Mouse (Mus musculus): ENCODE data around the gene Mrpl36. TPM values are rescaled to one million over a fixed set of nuclear protein-coding genes. Genes with fewer than 3 reads are reported as not detected.

Gene Mrpl36
- polyA plus RNA-seq (2015; fragmentation: Illumina TruSeq; extraction: RNeasy Lipid Tissue Mini Kit (QIAGEN cat#74804); ENCODE audit: insufficient read depth, low read depth, low replicate concordance): 20.3 TPM

GRCm38 (mm10) chr13:73327827-73328698 lies at the start of gene Mrpl36, which contains the start of gene Ndufs6:
TSS of gene Mrpl36 (plus strand) at chr13:73328513.
TSS of gene Ndufs6 (minus strand) at chr13:73328542.

Other genes with a start within 250 kb of the Mrpl36 start
- not detected for gene Irx4, start 68.0 kb upstream of the Mrpl36 start, polyA plus RNA-seq (2015; fragmentation: Illumina TruSeq; extraction: RNeasy Lipid Tissue Mini Kit (QIAGEN cat#74804); ENCODE audit: insufficient read depth, low read depth, low replicate concordance)
- gene Ndufs6, start within 50 bp of the Mrpl36 start, polyA plus RNA-seq (2015; fragmentation: Illumina TruSeq; extraction: RNeasy Lipid Tissue Mini Kit (QIAGEN cat#74804); ENCODE audit: insufficient read depth, low read depth, low replicate concordance): 64.5 TPM
- 9.1 TPM for gene Lpcat1, start 138.7 kb downstream of the Mrpl36 start, polyA plus RNA-seq (2015; fragmentation: Illumina TruSeq; extraction: RNeasy Lipid Tissue Mini Kit (QIAGEN cat#74804); ENCODE audit: insufficient read depth, low read depth, low replicate concordance)
- not detected for gene Slc6a3, start 208.2 kb downstream of the Mrpl36 start, polyA plus RNA-seq (2015; fragmentation: Illumina TruSeq; extraction: RNeasy Lipid Tissue Mini Kit (QIAGEN cat#74804); ENCODE audit: insufficient read depth, low read depth, low replicate concordance)